Mouse (Mus musculus) spleen, adult 2 months (tissue): Measurements from ENCODE around the gene Gimap7. TPM values are rescaled to one million over a fixed set of nuclear protein-coding genes. Genes with fewer than 3 reads are reported as not detected.
A peak's percentile ranks its signal among the peaks of the same experiment; 100 is the strongest.

ENCODE experiments used
- DNase-seq, 2 experiments: peaks; one replicate each; pipeline versions ENCODE4 v3.0.0 to v3.0.0-alpha.2; 2012 to 2021; ENCODE audit warnings: low spot score in 2 of 2, low read depth in 1 of 2
- H3K27ac ChIP-seq: fragments of 200-500 bp; 2 replicates; pipeline ENCODE4 v1.5.1; 2012; ENCODE audit warnings: low read length, inconsistent platforms; ENCODE audit not compliant: insufficient read depth
- H3K27me3 ChIP-seq: fragments of 200-500 bp; 2 replicates; pipeline ENCODE4 v1.6.1; 2012; ENCODE audit warnings: mild to moderate bottlenecking, moderate library complexity, low read length, inconsistent platforms; ENCODE audit not compliant: control insufficient read depth, insufficient read depth
- H3K36me3 ChIP-seq: fragments of 200-500 bp; 2 replicates; pipeline ENCODE4 v1.6.1; 2012; ENCODE audit warnings: mild to moderate bottlenecking, low read length, inconsistent platforms; ENCODE audit not compliant: control insufficient read depth, insufficient read depth
- H3K4me1 ChIP-seq: fragments of 200-500 bp; 2 replicates; pipeline ENCODE4 v1.6.1; 2011; ENCODE audit warnings: inconsistent platforms; ENCODE audit not compliant: control insufficient read depth, insufficient read depth, insufficient read length
- H3K4me3 ChIP-seq: fragments of 200-500 bp; 2 replicates; pipeline ENCODE4 v1.5.1; 2011; ENCODE audit warnings: mild to moderate bottlenecking, inconsistent platforms; ENCODE audit not compliant: insufficient read depth, insufficient read length; ENCODE audit errors: extremely low read depth
- CTCF ChIP-seq: fragments of 200-500 bp; IDR thresholded peaks from 2 replicates; pipeline ENCODE4 v1.5.1; 2011; ENCODE audit warnings: mild to moderate bottlenecking, inconsistent platforms; ENCODE audit not compliant: insufficient read depth, insufficient read length, insufficient replicate concordance; ENCODE audit errors: extremely low read depth
- POLR2A ChIP-seq: fragments of 200-500 bp; IDR thresholded peaks from 2 replicates; pipeline ENCODE4 v1.6.1; 2011; ENCODE audit warnings: low read depth, low read length, inconsistent platforms
- WGBS: fragments of 180-500 bp; shearing (Covaris S2); methylation state at CpG from one replicate; pipeline ENCODE4 v1.1.7; 2018; 5-methylcytosine and 5-hydroxymethylcytosine counted together
- polyA plus RNA-seq: library from polyadenylated mRNA; depleted of rRNA; stranded (reverse); fragments of >200 nt; gene quantifications from 2 replicates; pipeline ENCODE4 v1.2.3, GENCODE M21; 2012

The Gimap7 gene
- polyA plus RNA-seq, 1 experiment: 11.6 TPM

GRCm38 (mm10) chr6:48696830-48697554, 21.4 kb upstream of the Gimap7 start:
- DNase-seq: peak in 1 of 2 experiments; percentile 6
- Histone ChIP-seq H3K4me1 (peaks cover 43% of the 10 kb centered on the region), H3K27ac (peak overlapping the region; percentile 81), H3K27me3 (no peaks in the 10 kb centered on the region), H3K36me3 (peaks cover 9% of the 10 kb centered on the region), H3K4me3 (no peak overlapping the region)
- TF ChIP-seq CTCF (no peak), POLR2A (no peak)
- 86% methylated on average over 4 of the region's 4 CpGs for WGBS

GRCm38 (mm10) chr6:48697555-48697930, 20.9 kb upstream of the Gimap7 start:
- peaks cover 12% of the 10 kb centered on the region for H3K36me3 ChIP-seq
- peaks cover 46% of the 10 kb centered on the region; the same call in 1 of the 2 replicates for H3K4me1 ChIP-seq
- H3K4me3 ChIP-seq: no peak overlapping the region
- TF ChIP-seq CTCF: no peak
- TF ChIP-seq POLR2A: no peak
- no peaks in the 10 kb centered on the region for H3K27me3 ChIP-seq
- WGBS: 53% methylated on average over 1 of the region's 1 CpGs
- peak overlapping the region; percentile 81 for H3K27ac ChIP-seq
- DNase-seq: no peak

- no peak for TF ChIP-seq POLR2A
- TF ChIP-seq CTCF: no peak
- H3K4me3 ChIP-seq: no peak overlapping the region
- WGBS: 44% methylated on average over 7 of the region's 7 CpGs
- H3K27me3 ChIP-seq: no peaks in the 10 kb centered on the region
- H3K4me1 ChIP-seq: peaks cover 52% of the 10 kb centered on the region; the same call in 1 of the 2 replicates
- peaks cover 19% of the 10 kb centered on the region for H3K36me3 ChIP-seq
- peak overlapping the region; percentile 92 for H3K27ac ChIP-seq
- peak in 1 of 2 experiments; percentile 2 for DNase-seq
These were observed 20.2 kb upstream of the Gimap7 start for GRCm38 (mm10) chr6:48698066-48698856.

- peaks cover 52% of the 10 kb centered on the region; the same call in 1 of the 2 replicates for H3K4me1 ChIP-seq
- peak in 1 of 2 experiments; percentile 12 for DNase-seq
- no peaks in the 10 kb centered on the region for H3K27me3 ChIP-seq
- H3K27ac ChIP-seq: peak overlapping the region; percentile 92
- WGBS: 11% methylated on average over 3 of the region's 3 CpGs
- peaks cover 20% of the 10 kb centered on the region for H3K36me3 ChIP-seq
- H3K4me3 ChIP-seq: no peak overlapping the region
- no peak for TF ChIP-seq POLR2A
- no peak for TF ChIP-seq CTCF
These were observed 19.5 kb upstream of the Gimap7 start for GRCm38 (mm10) chr6:48698888-48699287.

- Histone ChIP-seq H3K36me3 (peaks cover 35% of the 10 kb centered on the region), H3K27ac (peak overlapping the region; percentile 84), H3K4me1 (peaks cover 57% of the 10 kb centered on the region; the same call in 1 of the 2 replicates), H3K4me3 (no peak overlapping the region), H3K27me3 (no peaks in the 10 kb centered on the region)
- no peak for TF ChIP-seq CTCF
- peak; percentile 23 for TF ChIP-seq POLR2A
- WGBS: 16% methylated on average over 5 of the region's 5 CpGs
- peak; percentile 63 to 77 for DNase-seq
These were observed 18.0 kb upstream of the Gimap7 start for GRCm38 (mm10) chr6:48700251-48701075.

- H3K4me3 ChIP-seq: no peak overlapping the region
- peak overlapping the region; percentile 87 for H3K27ac ChIP-seq
- no peaks in the 10 kb centered on the region for H3K27me3 ChIP-seq
- TF ChIP-seq POLR2A (no peak), CTCF (no peak)
- H3K4me1 ChIP-seq: peaks cover 55% of the 10 kb centered on the region; the same call in 1 of the 2 replicates
- DNase-seq: peak in 1 of 2 experiments; percentile 2
- WGBS: 83% methylated on average over 7 of the region's 7 CpGs
- H3K36me3 ChIP-seq: peaks cover 37% of the 10 kb centered on the region
These were observed 16.3 kb upstream of the Gimap7 start for GRCm38 (mm10) chr6:48702146-48702545.
